Mouse (Mus musculus) brain, embryonic 14.5 days (tissue): ENCODE measurements around the gene Sorbs1.

Source experiments
- CTCF ChIP-seq: fragments of 200-500 bp; IDR thresholded peaks from 2 replicates; pipeline ENCODE4 v1.5.1; 2012; ENCODE audit warnings: inconsistent platforms, mild to moderate bottlenecking, moderate library complexity, borderline replicate concordance; ENCODE audit not compliant: insufficient read depth, insufficient read length; ENCODE audit errors: extremely low read depth
- POLR2A ChIP-seq: fragments of 200-500 bp; IDR thresholded peaks from 2 replicates; pipeline ENCODE4 v1.6.1; 2012; ENCODE audit warnings: mild to moderate bottlenecking, inconsistent platforms, borderline replicate concordance; ENCODE audit not compliant: poor library complexity, insufficient read depth, insufficient read length, severe bottlenecking; ENCODE audit errors: extremely low read depth

DNA sequence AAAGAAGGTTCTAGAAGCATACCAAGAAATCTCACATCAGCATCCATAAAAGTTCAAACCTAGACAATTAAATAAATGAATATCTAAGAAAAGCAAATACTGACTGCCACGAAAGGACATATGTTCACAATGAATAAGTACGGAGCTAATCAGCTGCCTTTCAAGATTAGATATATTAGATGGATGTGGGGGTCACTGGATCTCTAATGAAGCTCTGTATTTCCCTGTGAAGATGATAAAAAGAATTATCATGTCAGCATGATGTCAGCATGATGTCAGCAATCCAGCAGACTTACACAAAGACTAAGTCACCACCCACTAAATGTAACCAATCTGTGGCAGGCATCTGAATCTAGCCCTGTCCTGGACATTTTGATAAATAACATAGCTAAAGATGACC is 77.8 kb downstream of the Sorbs1 start:
- TF ChIP-seq CTCF = no peak
- no peak for TF ChIP-seq POLR2A
